In the genomic region with DNA sequence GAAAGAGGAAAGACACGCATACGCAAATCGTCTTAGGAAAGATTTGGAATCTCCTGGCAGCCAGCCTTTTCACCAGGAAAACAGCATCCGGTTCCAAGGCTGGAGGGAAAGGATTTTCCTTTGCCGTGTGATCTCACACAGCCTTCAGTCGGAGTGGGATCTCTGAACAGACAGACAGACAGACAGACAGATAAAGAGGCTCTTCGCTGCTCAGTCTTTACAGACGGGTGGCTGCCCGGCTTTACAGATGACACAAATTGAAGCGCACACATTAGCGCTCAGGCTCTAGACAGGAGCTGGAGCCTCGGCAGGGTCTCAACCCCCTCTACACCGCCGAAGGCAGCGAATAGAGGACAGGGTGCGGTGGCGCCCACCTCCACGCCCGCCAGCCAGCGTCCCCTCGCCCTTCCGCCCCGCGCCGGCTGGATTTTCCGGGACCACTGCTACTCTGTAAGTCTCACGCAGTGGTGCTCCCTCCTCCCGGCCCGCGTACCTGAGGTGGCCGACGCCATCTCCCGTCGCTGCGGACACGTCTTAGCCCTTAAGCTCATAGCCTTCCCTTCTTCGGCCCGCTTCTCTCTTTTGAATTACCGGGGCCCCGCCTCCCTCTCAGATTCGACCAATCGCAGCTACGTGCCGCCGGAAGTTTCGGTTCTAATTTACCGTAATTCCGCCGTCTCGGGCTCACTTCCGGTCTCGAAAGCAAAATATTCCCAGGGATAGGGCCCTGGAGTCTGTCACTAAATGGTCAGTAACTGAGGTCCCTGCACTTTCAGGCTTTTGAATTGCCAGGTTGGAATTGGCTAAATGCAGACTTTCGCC, we compare ENCODE assay signal across 8 mouse cellular contexts. TPM values are rescaled to one million over a fixed set of nuclear protein-coding genes. Genes with fewer than 3 reads are reported as not detected.
DNase-seq lines count a peak whose midpoint lies in the region; ATAC-seq lines count a peak whose summit lies in the region.

A gene (minus strand): TSS at position 621 of the 822 bp plus-strand sequence.

- peak; percentile 94 for DNase-seq in adrenal gland, adult 2 months
- DNase-seq in embryo, embryonic 10.5 days (ENCODE audit: low spot score): peak; percentile 97
- peak; percentile 88 for DNase-seq in gastrocnemius, postnatal 14 days
- DNase-seq in left cerebral cortex, postnatal 4 days: peak; percentile 90
- peak; percentile 98 for DNase-seq in midbrain, embryonic 11.5 days (ENCODE audit: low spot score, missing footprints)
- DNase-seq in right cerebral cortex, postnatal 4 days: peak; percentile 88
- DNase-seq in yolk sac, embryonic 10.5 days (ENCODE audit: low spot score): peak; percentile 90

- H3K4me1 ChIP-seq in midbrain, embryonic 11.5 days (ENCODE audit: control insufficient read depth, insufficient read depth, low read length): peaks cover 11% of the 10 kb centered on the region

- WGBS in midbrain, embryonic 11.5 days: under 1% methylated on average over 53 of the region's 53 CpGs

- ATAC-seq in inflammation-experienced regulatory T-cells, adult 6 months: peak; percentile 95
- ATAC-seq in midbrain, embryonic 11.5 days (ENCODE audit: low FRiP score): peak; percentile 82

- no peak within 1 kb of the TSS; the same call in 1 of the 2 replicates for H3K27ac ChIP-seq in midbrain, embryonic 11.5 days (ENCODE audit: low read depth, low read length)

- no peaks in the 10 kb centered on the region; the same call in 1 of the 2 replicates for H3K36me3 ChIP-seq in midbrain, embryonic 11.5 days (ENCODE audit: control insufficient read depth, insufficient read depth, low read length)

- intact Hi-C loops in gastrocnemius, postnatal 14 days (cut with DNase I; ENCODE audit: low total_unique reads): no loop called here
- intact Hi-C loops in left cerebral cortex, postnatal 4 days (cut with DNase I): no loop called here

- H3K9me3 ChIP-seq in midbrain, embryonic 11.5 days (ENCODE audit: control insufficient read depth, low read length): no peaks in the 10 kb centered on the region

- H3K27me3 ChIP-seq in midbrain, embryonic 11.5 days (ENCODE audit: control insufficient read depth, insufficient read depth, low read length): no peaks in the 10 kb centered on the region

- H3K4me2 ChIP-seq in midbrain, embryonic 11.5 days: peak within 1 kb of the TSS; percentile 84

- peak within 1 kb of the TSS; percentile 95 for H3K4me3 ChIP-seq in midbrain, embryonic 11.5 days (ENCODE audit: low read depth, low read length)

- H3K9ac ChIP-seq in midbrain, embryonic 11.5 days (ENCODE audit: low read length): peak within 1 kb of the TSS; percentile 93

RNA-seq across cellular contexts. Expression of the gene that starts here (rescaled TPM):
- 1 to 10 TPM; 2.1 to 2.5 TPM for total RNA-seq in adrenal gland, adult 2 months (2021)
- polyA plus RNA-seq in adrenal gland, adult 2 months (2012; rRNA removed): 0.64 and 0.89 TPM in 2 replicates
- total RNA-seq in gastrocnemius, postnatal 14 days (2021): 1 to 10 TPM; 5.1 to 6.0 TPM
- polyA plus RNA-seq in inflammation-experienced regulatory T-cells, adult 6 months (2017; shearing (Covaris generic)): 10 to 100 TPM; 11.7 to 94.2 (median 13.8) TPM
- total RNA-seq in left cerebral cortex, postnatal 4 days (2021): 10 to 100 TPM; 10.4 to 12.5 TPM
- 178 and 195 TPM in 2 replicates for polyA plus RNA-seq in midbrain, embryonic 11.5 days (2014; fragmentation: Nextera tagmentation; extraction: Ambion mirVana)
